Mouse (Mus musculus) fat pad, adult 2 months (tissue): Measurements from ENCODE around the gene Raet1e.
"Not testable (repeated sequence)": the region's sequence is repeated elsewhere in the genome, so short reads cannot be mapped to it uniquely, and the experiment has no call there.

ENCODE experiments used
- DNase-seq: peaks from one replicate; pipeline ENCODE4 v3.0.0-alpha.2; 2011; ENCODE audit warnings: low read depth, low spot score; ENCODE audit errors: extremely low read depth

Gene Raet1e

DNA sequence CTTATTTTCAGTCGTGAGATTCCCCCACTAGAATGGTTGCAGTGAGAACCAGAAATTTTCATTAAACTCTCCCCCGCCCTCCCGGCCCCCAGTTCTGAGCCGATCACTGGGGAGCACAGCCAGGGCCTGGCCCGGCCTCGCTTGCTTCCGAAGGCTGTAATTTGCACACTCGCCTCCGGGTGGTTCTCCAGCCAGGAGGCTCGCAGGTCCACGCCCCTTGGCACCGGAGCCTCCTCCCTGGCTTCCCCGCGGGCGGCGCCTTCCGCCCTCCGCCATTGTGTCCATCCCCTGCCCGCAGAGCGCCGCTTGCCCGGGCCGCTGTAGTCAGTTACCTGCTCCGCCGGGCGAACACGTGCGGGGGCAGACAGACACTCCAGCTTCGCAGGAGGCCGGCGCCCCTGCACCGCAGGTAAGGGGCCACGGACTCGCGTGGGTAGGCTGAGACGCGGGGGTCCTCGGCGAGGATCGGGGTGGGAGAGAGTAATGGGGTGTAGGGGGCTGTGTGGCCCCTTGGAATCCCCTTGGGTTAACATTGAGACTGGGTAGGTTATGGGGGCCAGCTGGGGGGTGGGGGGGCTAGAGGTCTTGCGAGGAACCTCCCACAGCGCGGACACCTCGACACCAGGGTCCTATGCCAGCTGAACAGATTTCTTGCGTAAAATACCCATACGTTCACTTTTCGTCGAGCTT is at the start of gene Raet1e, which contains the start of gene H60b:
TSS of gene Raet1e (plus strand) at position 260 of the 690 bp plus-strand sequence.
TSS of gene H60b (plus strand) at position 277 of the 690 bp plus-strand sequence.
- not testable (repeated sequence) for DNase-seq

DNA sequence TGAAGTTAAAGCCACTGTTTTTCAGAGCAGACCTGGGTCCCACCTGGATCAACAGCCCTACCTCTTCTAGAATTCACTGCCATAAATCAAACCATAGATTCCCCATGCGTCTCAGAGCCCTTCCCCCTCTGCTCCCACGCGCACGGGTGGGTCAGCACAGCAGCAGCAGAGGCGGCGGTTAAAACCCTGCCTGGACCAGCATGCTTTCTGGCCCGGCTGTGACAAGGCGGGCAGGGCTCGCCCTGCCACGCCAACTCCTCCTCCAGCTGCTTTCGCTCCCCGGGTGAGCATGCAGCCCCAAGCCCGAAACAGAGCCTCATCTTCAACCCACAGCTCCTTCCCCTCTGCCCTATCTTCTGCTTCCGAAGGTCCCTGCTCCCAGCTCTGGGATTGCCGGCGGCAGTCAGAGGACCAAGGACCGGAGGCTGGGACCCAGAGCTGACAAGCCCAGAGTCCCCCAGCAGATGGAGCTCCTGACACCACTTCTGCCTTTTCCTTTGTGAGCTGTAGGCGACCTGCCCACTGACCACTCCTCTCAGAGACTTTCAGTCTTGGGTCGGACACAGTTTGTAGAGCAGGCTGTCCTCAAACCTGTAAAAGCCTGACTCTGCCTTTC is 17.6 kb upstream of the Raet1e start:
- no peak for DNase-seq

DNA sequence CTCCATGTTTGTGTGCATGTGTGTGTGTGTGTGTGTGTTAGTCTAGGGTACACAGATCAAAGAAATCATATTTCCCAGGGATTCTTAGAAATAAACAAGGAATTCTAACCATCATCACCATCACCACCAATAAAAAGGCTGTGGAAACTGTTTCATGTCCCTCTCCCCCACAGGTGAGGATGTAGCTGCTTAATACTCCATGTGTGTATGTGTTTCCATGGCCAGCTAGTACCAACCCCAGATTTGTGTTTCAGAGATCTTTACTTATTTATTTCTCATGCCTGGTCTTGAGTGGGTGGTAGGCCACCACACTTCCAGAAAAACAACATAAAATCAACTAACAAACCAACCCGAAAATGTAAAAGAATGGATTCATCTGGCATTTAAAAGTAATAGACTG is 16.2 kb upstream of the Raet1e start:
- peak; percentile 64 for DNase-seq

DNA sequence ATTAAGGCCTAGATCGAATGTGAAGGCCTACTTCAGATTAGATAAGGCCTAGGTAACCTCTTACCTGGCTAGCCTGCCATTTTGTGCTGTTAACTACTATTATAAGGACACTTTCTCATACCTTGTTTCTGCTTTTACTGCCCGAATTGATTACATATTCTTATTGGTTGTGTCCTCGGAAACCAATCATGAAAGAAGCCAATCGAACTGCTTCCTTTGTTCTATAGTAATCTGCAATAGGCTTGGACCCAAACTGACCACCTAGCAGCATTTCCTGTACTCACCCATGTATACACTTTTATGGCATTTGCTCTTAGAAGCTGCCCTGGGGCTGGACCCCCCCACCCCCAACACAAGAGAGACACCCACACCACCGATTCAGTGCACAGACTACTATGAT is 15.4 kb upstream of the Raet1e start:
- DNase-seq, result no peak

DNA sequence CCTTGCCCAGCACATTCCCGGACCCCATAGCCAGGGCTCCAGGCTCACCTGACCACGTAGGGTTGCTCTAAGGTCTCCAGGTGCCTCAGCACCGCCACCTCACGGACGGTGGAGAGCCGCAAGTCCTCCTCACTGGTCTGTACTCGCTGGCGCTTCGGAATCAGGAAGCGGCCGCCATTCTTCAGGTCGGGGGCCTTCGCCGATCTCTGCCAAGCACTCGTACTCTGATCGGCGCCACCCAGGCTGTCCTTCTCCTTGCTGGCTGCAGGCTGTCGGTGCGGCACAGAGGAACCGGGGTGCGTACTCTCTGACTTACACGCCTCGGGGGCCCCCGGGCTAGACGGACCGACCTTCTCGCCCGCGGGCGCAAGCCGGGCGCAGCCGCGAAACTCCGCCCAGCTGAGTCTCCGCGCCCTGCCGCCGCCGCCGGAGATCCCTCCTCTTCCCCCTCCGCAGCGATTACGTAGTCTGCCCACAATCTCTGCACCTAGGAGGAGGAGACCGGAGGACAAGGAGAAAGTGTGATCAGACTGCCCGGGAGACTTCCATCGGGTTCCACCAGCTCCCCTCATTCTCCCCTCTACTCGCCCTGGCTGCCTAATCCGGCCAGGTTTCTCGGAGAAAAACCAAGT is 9.8 kb upstream of the Raet1e start:
- DNase-seq, result no peak

DNA sequence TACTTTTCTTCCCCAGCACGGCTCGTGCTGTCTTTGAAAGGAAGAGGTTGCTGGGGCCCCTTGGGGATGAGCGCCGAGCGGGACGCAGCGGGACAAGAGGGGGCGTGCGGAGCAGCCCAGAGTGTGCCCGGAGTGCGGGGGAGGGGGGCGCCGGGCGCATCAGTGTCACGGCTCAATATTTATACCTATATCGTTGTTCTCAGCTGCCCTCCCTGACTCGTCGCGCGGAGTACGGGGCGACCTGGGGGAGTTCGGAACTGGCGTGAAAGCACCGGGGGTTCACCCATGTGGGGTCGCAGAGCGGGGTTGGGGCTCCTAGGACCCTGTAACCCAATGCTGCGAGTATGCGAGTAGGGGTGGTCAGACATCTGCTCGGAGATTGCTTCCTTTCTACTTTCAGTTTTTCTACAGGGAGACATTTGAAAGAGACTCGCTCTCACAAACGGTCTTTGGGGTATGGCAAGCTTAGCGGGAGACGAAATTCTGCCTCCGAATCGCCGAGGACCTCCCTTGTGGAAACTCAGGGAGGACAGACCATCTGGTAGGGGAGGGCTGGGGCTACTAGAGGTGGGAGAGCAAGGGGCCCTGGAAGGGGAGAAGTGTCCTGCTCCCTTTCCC is 9.2 kb upstream of the Raet1e start, which contains the start of gene E030030I06Rik:
TSS of gene E030030I06Rik (minus strand) at position 198 of the 618 bp plus-strand sequence.
- DNase-seq, result no peak

DNA sequence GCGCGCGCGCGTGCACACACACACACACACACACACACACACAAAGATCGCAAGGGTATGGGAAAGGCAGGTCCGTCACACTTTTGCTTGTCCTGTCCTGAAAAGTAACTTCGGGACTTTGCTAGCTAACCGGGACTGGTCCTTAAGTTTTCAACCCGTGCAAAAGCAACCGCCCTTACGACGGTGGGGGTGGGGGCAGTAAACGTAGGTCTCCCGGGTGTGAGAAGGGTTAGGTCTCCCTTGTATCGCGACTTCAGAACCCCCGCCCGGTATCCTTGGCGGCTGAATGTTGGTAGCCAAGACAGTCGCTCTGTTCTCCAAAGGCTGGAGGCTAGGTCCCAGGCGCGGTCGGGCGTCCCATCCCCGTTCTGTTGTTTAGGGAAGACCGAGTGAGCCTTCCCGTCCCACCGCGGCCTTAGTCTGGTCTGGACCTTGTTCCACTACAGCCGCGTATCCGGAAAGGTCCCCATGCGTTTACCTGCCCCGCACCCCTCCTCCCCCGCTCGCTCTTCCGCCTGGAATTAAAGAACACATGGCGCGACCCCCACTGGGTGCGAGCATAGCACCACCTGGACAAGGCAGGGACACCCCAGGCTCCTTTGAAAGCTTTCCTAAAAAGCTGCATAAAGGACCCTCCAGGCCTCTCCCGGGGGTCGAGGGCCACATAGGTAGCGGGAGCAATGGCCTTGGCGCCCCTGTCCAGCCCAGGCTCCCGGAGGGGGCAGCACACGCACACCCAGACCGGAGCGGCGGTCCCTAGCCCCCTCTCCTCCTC is 8.5 kb upstream of the Raet1e start:
- DNase-seq, result no peak

DNA sequence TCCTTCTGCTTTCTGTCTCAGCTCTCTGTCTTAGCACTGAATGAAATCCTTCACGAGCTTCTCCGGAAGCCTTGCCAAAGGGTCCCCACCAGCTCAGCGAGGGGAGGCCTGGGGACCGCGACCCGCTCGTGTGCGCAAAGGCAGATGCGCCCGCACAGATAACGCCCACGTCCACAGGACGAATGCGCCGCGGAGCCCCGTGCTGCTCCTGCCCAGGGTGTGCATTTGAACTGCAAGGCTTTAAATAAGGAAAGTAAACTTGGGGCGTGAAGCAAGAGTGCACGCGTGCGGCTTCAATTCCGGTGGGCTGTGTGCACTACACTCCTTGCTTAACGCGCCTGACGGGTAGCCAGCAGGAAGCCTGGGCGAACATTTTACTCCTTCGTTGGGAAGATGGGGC is 7.8 kb upstream of the Raet1e start:
- no peak for DNase-seq

DNA sequence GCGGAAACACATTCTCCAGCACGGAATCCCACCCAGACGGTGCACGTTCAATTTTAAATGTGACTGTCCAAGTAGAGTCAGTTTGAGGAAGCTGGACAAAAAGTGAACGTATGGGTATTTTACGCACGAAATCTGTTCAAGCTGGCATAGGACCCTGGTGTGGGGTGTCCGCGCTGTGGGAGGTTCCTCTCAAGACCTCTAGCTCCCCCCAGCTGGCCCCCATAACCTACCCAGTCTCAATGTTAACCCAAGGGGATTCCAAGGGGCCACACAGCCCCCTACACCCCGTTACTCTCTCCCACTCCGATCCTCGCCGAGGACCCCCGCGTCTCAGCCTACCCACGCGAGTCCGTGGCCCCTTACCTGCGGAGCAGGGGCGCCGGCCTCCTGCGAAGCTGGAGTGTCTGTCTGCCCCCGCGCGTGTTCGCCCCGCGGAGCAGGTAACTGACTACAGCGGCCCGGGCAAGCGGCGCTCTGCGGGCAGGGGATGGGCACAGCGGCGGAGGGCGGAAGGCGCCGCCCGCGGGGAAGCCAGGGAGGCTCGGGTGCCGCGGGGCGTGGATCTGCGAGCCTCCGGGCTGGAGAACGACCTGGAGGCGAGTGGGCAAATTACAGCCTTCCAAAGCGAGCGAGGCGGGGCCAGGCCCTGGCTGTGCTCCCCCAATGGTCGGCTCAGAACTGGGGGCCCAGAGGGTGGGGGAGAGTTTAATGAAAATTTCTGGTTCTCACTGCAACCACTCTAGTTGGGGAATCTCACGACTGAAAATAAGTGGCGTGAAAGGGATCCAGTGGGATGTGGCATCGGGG is 7.1 kb upstream of the Raet1e start:
- not testable (repeated sequence) for DNase-seq

DNA sequence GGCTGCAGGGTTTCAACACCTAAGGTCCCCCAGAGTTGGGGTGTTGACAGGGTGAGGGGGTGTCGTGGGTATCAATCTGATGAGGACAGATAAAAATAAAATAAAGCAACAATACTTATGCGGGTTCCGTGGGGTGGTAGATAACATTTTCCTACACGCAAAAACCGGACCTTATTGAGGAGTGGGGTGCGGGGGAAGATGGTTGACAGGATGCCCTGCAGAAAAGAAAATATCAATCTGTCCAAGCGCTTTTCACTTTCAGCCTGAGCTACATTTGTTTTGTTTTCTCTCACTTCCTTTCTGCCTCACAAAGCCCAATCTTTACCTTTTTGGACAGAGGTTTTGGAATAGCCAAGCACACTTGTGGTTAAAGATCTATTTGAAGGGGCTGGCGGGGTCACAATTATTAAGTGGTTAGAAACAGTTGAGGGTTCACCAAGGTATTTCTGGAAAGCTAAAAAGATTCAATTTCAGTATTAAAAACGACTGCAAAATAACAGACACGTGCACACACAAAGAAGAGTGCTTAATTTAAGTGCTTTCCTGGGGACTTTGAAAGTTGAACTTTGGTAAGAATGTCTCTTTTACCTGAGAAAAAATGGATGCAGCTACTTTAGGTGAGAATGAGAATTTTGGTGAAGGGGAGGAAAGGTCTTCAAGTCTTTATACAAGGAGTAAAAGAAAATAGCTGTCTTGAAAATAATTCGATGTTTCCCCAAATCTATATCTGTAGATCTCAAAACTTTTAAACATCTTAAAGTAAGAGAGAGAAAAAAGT is 6.3 kb upstream of the Raet1e start:
- not testable (repeated sequence) for DNase-seq

DNA sequence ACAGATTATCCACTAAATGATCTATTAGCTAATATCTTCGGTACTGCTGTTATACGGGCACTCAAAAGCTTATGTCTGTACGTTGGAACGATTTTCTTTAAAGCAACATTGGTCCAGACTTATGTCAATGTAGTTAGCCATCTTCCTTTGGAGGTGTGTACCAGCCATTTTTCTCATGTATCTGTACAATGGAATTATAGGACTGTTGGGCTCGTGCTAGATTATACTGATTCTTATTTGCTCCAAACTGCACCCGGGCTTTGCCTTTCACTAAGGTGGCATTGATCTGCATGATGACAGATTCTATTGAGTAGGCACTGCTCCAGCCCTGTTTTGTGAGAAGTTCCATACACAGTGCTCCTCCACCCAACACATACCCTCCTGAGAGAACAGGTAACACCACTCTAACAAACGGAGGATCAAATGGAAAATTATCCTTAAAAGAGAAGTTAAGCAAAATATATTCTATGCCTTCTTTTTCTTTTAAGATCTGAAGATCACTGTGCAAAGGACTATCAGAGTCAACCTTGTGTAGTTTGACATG is 5.2 kb upstream of the Raet1e start:
- DNase-seq, result not testable (repeated sequence)

DNA sequence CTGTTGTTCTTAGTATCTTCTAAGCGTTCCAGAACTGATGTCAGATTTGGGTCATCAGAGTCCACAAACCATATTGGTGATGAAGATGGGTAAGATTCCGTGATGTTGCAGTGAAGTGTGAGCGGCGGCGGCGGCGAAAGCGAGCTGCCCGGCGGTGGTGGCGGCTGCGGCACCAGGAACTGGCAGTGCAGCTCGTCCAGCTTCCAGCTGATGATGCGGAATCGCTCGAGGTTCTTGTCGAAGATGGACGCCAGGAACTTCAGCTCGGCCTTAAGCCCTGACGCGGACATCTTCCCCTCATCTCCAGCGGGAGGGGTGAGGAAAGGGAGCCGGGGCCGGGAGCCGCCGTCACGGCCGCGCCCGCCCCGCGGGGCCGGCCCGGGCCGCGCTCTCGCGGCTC is 4.2 kb upstream of the Raet1e start:
- DNase-seq, result not testable (repeated sequence)

DNA sequence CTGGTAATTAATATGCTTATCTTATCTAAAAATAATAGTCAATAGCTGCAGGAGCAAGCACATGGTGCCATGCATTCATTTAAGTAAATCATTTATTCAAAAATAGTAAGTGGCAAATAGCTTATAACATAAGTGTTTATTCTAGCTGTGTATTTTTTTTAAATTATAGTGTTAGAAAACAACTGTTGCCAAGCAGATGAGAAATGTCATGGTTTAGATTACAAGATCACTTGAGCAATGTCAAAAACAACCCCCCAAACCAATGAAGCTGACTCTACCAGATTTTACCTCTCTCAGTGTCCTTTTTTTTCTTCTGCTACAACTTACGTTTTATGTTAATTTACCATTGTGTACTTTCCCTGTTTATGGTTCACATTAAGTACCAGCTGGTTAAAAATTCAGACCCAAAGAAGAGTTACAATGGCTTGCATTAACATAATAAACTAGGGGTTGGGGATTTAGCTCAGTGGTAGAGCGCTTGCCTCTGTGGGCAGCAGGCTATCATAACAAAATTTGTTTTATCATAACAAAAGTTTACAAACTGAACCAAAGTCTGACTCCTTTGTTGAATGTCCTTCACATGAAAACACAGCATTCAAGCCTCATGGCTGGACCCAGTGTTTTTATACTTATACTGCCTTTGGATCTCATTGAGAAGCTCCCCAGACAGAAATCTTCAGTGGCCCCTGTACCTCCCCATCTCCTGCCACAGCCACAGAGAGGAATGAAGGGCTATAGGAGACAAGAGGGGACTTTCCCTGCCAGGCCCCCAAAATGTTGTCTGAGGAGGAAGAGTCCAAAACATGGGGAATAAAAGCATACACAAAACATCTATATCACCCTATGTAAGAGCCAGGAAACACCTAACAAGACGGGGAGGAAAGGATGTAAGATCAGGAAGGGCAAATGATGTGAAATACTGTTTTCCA is 3.2 kb upstream of the Raet1e start:
- DNase-seq, result no peak

DNA sequence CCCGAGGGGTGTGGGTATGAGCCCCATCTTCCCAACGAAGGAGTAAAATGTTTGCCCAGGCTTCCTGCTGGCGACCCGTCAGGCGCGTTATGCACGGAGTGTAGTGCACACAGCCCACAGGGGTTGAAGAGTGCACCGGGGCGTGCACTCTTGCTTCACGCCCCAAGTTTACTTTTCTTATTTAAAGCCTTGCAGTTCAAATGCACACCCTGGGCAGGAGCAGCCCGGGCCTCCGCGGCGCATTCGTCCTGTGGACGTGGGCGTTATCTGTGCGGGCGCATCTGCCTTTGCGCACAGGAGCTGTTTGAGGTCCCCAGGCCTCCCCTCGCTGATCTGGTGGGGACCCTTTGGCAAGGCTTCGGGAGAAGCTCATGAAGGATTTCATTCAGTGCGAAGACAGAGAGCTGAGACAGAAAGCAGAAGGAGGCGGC is 777 bp downstream of the Raet1e start:
- DNase-seq, result no peak

DNA sequence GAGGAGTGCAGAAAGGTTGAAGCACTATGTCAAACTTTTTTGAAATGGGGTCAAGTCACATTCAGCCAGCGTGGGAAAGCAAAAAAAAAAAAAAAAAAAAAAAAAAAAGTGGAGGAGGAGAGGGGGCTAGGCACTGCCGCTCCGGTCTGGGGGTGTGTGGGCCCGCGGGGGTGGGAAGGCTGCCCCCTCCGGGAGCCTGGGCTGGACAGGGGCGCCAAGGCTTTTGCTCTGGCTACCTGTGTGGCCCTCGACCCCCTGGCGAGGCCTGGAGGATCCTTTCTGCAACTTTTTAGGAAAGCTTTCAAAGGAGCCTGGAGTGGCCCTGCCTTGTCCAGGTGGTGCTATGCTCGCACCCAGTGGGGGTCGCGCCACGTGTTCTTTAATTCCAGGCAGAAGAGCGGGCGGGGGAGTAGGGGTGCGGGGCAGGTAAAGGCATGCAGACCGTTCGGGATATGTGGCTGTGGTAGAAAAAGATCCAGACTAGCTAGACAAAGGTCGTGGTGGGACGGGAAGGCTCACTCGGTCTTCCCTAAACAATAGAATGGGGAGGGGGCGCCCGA is 1.3 kb downstream of the Raet1e start:
- no peak for DNase-seq

DNA sequence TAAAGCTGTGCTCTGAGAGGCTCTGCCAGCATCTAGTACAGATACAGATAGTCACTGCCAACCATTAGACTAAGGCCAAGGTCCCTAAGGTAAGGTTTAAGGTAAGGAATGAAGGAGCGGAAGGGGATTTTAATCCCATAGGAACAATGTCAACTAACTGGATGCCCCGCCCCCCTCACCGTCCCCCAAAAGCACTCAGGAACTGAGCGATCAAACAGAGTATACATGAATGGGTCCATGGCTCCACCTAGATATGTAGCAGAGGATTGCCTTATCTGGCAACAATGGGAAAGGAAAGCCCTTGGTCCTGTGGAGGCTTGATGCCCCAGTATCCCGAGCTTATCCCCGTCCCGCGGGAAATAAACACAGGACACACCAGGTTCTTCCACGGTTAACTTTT is 4.9 kb downstream of the Raet1e start:
- not testable (repeated sequence) for DNase-seq
